Mouse (Mus musculus): ENCODE measurements around the gene Uba5.

The Uba5 gene

GRCm38 (mm10) chr9:104063244-104063961 is 469 bp upstream of the Uba5 start, which contains the start of gene Acad11:
Acad11 (plus strand) TSS chr9:104063377.
- peak; percentile 85 to 94 for DNase-seq (ENCODE audit: low spot score in 2 of 2)

- no peak for DNase-seq (ENCODE audit: low spot score in 2 of 2)
Observed at GRCm38 (mm10) chr9:104051028-104051427, 11.9 kb downstream of the Uba5 start.

GRCm38 (mm10) chr9:104043676-104044075 is 19.3 kb downstream of the Uba5 start:
- DNase-seq (ENCODE audit: low spot score in 2 of 2), result no peak

GRCm38 (mm10) chr9:104040362-104040761 is 22.6 kb downstream of the Uba5 start, which contains the start of gene Gm28305:
Gm28305 (plus strand) TSS chr9:104040662.
- DNase-seq (ENCODE audit: low spot score in 2 of 2), result no peak

- DNase-seq (ENCODE audit: low spot score in 2 of 2), result no peak
Observed at GRCm38 (mm10) chr9:104039742-104040141, 23.2 kb downstream of the Uba5 start.

- DNase-seq (ENCODE audit: low spot score in 2 of 2), result no peak
Observed at GRCm38 (mm10) chr9:104039031-104039695, 23.8 kb downstream of the Uba5 start.

GRCm38 (mm10) chr9:104038266-104038665 is 24.7 kb downstream of the Uba5 start:
- no peak for DNase-seq (ENCODE audit: low spot score in 2 of 2)

- DNase-seq (ENCODE audit: low spot score in 2 of 2), result peak; percentile 78 to 80
Observed at GRCm38 (mm10) chr9:104035261-104036015, 27.5 kb downstream of the Uba5 start.

GRCm38 (mm10) chr9:104034718-104035117 is 28.2 kb downstream of the Uba5 start:
- no peak for DNase-seq (ENCODE audit: low spot score in 2 of 2)

- DNase-seq (ENCODE audit: low spot score in 2 of 2), result no peak
Observed at GRCm38 (mm10) chr9:104034231-104034630, 28.7 kb downstream of the Uba5 start.

- DNase-seq (ENCODE audit: low spot score in 2 of 2), result no peak
Observed at GRCm38 (mm10) chr9:104029861-104030260, 33.1 kb downstream of the Uba5 start.

GRCm38 (mm10) chr9:104027186-104027585 is 35.7 kb downstream of the Uba5 start:
- DNase-seq (ENCODE audit: low spot score in 2 of 2), result no peak

- DNase-seq (ENCODE audit: low spot score in 2 of 2), result no peak
Observed at GRCm38 (mm10) chr9:104021026-104021425, 41.9 kb downstream of the Uba5 start.

GRCm38 (mm10) chr9:104014526-104014925 is 48.4 kb downstream of the Uba5 start:
- no peak for DNase-seq (ENCODE audit: low spot score in 2 of 2)

GRCm38 (mm10) chr9:104002913-104003330 is 60.0 kb downstream of the Uba5 start:
- peak; percentile 71 to 79 for DNase-seq (ENCODE audit: low spot score in 2 of 2)

- DNase-seq (ENCODE audit: low spot score in 2 of 2), result peak; percentile 97 to 98
Observed at GRCm38 (mm10) chr9:104001921-104002859, 60.7 kb downstream of the Uba5 start, which contains the start of gene Nphp3. Nphp3 (plus strand) TSS chr9:104002544.

- DNase-seq (ENCODE audit: low spot score in 2 of 2), result no peak
Observed at GRCm38 (mm10) chr9:104000601-104001000, 62.3 kb downstream of the Uba5 start.
